Mouse (Mus musculus) left cerebral cortex, postnatal 4 days (tissue): Measurements from ENCODE around the gene Tyrobp. TPM values are rescaled to one million over a fixed set of nuclear protein-coding genes. Genes with fewer than 3 reads are reported as not detected.

Source experiments
- DNase-seq: peaks from one replicate; pipeline ENCODE4 v3.0.0-alpha.2; 2022
- intact Hi-C: fragments of 180-260 bp; cut with DNase I; formaldehyde crosslinking; loops from one replicate; pipeline ENCODE4 v1.15.1; 2025
- total RNA-seq, 2 experiments: library from RNA; stranded (reverse); gene quantifications; 2 replicates each; pipeline ENCODE4 v1.2.3; 2021

The Tyrobp gene
- total RNA-seq, 2 experiments from 2014 or later, result 10.4 to 11.0 TPM

DNA sequence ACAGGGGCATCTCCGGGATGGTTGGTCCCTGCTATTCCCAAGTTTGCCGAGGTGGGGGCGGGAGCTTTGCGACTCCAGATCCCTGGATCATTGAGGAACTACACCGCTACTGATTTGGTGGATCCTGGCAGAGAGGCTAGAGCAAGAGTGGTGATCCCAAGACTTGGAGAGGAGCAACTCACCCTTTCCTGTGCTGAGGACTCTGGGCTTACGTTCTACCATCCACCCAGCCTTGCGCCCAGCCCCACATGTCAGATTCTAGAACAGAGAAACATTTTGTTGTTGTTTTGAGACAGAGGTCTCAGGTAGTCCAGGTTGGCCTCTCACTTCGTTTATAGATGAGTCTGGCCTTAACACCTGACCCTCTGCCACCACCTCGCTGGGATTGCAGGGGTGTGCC is 9.0 kb downstream of the Tyrobp start:
- intact Hi-C loops, result loop anchor here (10.0 kb wide), 1 partner anchor 48 kb away; no protein-coding TSS in a partner anchor
- no peak for DNase-seq

DNA sequence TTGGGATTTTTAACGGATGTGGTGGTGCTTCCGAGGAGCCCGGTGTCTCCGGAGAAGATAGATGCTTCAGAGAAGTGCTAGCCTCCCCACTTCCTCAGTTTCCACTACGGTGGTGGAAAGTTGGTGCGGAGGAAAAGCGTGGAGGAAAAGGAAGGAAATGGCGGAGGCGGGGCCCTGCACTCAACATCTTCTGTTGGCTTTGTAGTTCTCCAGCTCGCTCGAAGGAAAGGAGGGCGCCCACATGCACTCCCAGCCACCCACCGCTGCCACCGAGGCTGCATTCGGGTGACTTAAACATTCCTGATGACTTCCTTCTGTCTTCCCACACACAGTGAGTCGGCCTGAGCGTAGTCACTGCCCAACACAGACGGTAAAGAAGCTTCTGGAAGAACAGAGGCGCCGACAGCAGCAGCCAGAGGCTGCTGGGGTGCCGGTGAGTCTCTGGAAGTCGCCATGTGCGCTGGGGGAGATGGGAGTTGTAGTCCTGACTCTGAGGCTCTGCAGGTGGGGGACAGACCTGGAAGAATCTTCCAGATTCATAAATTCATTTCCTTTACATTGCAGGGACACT is 9.6 kb downstream of the Tyrobp start:
- intact Hi-C loops, result loop anchor here (10.0 kb wide), 1 partner anchor 48 kb away; no protein-coding TSS in a partner anchor

DNA sequence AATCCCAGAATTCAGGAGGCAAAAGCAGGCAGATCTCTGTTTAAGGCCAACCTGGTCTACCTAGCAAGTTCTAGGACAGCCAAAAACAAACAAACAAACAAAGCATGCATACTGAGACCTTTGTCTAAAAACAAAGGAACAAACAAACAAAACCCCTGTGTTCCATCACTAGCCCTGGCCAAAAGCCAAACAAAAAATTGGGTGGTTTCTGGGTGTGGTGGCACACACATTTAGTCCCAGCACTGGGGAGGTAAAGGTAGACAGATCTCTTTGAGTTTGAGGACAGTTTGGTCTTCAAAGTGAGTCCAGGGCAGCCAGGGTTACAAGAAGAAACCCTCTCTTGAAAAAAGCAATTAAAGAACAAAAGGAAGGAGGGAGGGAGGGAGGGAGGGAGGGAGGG is 15.8 kb downstream of the Tyrobp start:
- DNase-seq, result no peak
- intact Hi-C loops, result loop anchor here (10.0 kb wide), 1 partner anchor 55 kb away; no protein-coding TSS in a partner anchor

More for the DNA sequence above, 9.6 kb downstream of the Tyrobp start:
- DNase-seq, result no peak

DNA sequence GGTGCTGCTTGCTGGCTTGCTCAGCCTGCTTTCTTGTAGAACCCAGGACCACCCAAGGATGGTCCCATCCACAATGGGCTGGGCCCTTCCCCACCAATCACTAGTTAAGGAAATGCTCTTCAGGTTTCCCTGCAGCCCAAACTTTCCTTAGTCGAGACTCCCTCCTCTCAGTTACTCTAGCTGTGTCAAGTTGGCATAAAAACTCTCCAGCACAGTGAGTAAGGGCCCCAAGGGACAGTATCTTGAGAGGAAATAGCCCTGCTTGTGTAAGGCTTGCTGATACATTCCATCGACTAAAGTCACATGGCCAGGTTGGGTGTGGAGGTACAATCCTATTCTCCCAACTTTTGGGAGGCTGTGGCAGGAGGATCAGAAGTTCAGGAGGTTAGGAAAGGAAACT is 16.6 kb downstream of the Tyrobp start:
- intact Hi-C loops, result loop anchor here (5.0 kb wide), 1 partner anchor 93 kb away; no protein-coding TSS in a partner anchor
- no peak for DNase-seq

DNA sequence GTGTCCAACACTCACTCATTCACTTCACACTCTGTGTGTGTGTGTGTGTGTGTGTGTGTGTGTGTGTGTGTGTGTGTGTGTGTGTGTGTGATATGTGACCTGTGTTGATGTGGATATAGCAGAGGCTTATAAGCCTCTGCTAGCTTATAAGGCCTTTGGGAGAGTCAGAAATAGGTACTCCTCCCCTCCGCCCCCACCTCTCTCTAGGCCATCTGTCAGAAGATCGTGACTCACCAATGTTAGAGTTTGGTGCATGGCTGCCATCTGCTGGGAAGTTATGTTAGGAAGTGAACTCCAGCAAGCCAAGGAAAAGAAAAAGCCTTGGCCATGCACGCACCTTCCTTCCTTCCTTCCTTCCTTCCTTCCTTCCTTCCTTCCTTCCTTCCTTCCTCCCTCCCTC is 18.2 kb downstream of the Tyrobp start:
- intact Hi-C loops, result loop anchor here (5.0 kb wide), 1 partner anchor 94 kb away; no protein-coding TSS in a partner anchor
- DNase-seq, result peak; percentile 87

DNA sequence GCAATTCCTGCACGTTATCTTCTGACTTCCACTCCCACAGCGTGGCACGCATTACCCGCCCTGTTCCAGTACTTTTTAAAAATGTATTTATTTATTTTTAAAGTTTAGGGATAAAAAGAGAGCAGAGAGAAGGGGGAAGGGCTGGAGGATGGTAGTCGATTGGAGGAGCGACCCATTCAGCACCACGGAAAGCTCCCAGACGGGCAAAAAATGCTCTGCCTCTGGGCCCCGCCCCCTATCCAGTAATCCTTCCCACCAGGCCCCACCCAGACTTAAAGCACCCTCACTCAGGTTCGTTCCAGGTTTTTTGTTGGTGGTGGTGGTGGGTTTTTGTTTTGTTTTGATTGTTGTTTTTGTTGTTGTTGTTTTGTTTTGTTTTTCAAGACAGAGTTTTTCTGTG is 20.7 kb downstream of the Tyrobp start:
- intact Hi-C loops, result loop anchor here (5.0 kb wide), 1 partner anchor 97 kb away; no protein-coding TSS in a partner anchor
- no peak for DNase-seq

DNA sequence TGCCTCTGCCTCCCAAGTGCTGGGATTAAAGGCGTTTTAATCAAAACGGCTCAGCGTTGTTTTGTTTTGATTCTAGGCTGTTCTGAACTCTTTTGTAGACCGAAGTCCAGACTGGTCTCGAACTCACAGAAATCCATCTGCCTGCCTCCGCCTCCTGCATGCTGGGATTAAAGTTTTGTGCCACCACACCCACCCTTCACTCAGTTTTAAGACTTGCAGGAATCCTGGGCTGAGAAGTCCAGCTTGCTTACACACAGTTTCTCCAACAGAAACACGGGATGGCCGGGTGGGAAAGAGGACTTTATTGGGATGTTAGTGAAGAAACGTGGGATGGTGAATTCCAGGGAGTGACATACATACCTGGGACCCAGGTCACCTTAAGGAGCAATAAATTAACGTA is 21.1 kb downstream of the Tyrobp start:
- no peak for DNase-seq
- intact Hi-C loops, result loop anchor here (5.0 kb wide), 1 partner anchor 97 kb away; no protein-coding TSS in a partner anchor

DNA sequence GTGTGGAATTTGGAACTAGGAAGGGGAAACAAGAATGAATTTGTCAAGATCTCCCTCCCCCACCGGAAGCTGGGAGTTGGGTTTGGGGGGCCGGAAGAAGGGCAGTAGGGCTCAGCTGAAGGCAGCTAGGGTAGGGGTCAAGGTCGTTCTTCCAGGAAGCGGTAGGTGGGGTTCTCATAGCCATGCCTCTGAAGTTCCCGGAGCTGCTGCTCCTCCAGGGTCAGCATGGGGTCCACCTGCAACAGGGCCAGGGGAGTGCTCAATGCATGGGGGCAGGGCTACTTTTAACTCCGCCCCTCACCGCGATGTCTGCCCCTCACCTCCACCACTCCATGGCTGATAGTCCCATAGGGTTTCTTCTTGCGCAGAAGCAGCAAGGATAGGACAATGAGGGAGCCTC is 21.6 kb downstream of the Tyrobp start:
- intact Hi-C loops, result no loop called here
- no peak for DNase-seq

DNA sequence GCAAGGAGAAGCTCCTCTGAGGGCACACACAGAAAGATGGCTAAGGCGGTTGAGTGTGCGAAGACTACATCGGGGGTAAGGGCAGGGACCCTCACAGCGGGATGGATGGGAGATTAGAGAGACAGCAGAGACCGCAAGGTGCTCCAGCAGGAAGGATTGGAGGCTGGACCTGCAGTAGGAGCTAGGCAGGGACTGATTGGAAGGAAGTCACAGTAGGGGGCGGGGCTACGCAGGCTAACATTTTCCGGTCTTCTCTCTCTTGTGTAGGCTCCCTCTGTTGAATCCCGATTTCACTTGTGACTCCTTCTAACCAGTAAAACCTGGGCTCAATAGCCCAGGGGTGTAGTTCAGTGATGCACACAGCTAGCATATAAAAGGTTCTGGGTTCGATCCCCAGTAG is 23.3 kb downstream of the Tyrobp start:
- intact Hi-C loops, result no loop called here
- no peak for DNase-seq

DNA sequence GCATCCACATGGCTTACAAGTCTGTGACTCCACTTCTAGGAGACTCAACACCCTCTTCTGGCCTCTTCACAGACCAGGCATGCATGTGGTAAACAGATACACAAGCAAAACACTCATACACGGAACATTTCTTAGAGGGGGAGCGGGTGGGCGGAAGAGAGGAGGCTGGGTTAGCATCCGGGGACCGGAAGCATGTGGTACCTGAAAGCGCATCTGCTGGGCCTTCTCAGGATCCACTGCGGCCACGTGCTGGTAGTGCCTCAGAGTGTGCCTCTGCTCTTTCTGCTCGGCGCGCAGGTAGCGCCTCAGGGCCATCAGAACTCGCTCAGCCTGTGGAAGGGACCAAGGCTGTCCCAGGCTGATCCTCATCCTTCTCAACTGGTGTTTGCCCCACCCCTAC is 26.2 kb downstream of the Tyrobp start:
- no peak for DNase-seq
- intact Hi-C loops, result loop anchor here (5.0 kb wide), 1 partner anchor 38 kb away; no protein-coding TSS in a partner anchor

DNA sequence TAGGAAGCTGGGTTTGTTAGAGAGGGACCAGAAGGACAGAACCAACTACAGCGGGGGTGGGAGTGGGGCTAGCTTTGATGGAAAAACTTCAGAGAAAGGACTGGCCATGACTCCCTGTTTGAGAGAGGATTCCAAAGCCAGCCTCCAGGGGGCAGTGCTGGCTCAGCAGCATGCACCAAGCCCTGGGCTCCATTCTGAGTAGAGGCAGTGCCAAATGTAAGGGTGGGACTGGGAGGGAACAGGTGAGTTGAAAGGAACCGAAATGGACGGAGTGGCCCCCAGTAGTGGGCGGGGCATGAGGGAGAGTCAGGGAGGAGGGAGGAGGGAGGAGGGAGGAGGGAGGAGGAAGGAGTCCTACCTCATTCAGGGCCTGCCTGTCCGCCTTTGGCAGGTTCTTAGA is 27.1 kb downstream of the Tyrobp start:
- intact Hi-C loops, result loop anchor here (5.0 kb wide), 1 partner anchor 37 kb away; no protein-coding TSS in a partner anchor
- peak; percentile 73 for DNase-seq

DNA sequence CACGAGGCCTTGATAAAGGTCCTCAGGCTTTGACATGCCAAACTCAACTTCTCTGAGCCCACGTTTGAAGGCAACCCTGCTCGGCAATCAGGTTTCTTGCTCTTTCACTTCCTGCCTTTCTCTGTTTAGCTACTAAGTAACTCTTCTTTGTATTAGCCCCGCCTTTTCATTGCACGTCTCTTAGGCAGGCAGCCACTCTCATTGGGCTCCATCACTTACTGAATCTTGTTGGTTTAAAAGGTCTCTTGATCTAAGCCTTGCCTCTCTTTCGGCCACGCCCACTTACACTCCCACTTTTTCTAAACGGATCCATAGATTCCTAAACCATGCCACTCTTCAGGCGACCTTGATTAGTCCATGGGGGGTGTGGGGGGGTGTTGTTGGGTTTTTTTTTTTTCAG is 30.1 kb downstream of the Tyrobp start:
- intact Hi-C loops, result loop anchor here (5.0 kb wide), 1 partner anchor 34 kb away; no protein-coding TSS in a partner anchor
- no peak for DNase-seq

DNA sequence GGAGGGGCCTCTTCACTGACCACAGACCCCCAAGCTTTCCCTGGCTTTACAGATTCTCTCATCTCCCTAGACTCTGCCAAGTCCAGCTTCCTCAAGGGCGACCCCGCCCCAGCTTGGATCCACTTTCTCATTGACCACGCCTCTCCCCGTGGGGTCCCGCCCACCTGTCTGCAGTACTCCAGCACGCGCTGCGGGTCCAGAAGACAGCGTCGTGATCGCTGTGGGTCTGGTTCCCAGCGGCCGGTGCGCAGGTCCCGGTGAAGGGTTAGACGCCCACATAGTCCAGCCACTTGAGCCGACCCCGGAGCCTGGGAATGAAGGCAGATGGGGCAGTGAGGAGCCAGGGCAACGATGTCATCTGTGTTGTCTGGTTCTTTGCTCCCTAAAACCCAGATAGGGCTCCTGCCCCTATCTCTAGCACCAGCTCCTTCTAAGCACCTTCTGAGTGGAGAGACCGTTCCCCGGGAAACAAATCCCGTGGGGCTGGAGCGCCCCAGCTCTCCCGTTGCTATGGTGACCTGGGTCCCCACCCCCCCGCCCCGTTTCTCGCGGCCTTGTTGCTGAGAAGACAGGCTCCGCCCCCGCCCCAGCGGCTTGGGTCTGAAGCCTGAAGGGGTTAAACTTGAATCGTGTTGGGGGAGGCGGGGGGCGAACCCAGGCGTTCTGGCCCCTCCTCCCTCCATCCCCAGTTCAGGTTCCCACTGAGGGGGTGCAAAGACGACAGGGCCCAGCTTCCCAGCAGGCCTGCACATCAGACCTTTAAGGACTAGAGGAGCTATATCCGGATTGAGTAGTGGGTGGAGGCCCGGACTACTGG is 30.8 kb downstream of the Tyrobp start:
- DNase-seq, result peak; percentile 78
- intact Hi-C loops, result loop anchor here (5.0 kb wide), 1 partner anchor 33 kb away; no protein-coding TSS in a partner anchor

DNA sequence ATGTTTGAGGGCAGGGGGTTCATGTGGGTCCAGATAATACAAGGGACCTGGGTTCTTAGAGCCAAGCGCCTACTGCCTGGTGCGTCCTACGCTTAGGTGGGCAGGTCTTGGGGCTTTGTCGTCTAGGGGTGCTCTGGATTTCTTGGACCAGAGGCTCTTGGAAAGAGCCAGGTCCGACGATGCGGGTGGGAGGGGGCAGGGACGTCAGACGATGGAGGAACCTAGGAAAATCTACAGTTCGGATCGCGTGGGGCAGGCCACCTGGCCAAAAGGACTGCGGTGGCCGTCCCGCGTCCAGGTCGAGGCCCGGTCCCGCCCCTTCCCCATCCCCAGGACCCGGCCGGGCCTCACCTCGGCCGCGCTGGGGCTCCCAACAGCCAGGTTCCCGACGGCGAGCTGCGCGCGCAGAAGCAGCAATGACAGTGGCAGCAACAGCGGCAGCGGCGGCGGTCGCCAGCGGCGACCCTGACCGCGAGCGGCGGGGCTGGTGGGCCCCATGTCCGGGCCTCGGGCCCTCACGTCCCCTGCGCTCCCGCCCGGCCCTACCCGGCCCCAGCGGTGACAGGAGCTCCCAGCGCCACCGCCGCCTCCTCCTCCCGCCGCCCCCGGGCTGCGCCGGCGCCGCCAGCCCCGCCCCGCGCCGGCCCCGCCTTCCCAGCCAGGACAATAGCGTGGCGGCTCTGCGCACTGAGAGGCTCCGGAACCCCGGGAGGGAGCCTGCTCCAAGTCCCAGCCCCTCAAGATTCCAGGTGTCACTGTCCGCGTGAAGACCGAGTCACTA is 31.6 kb downstream of the Tyrobp start, which contains the start of gene Aplp1:
Gene Aplp1 (minus strand): TSS at position 565 of the 781 bp plus-strand sequence.
- intact Hi-C loops, result loop anchor here (5.0 kb wide), 1 partner anchor 32 kb away; no protein-coding TSS in a partner anchor
- peak; percentile 74 for DNase-seq

DNA sequence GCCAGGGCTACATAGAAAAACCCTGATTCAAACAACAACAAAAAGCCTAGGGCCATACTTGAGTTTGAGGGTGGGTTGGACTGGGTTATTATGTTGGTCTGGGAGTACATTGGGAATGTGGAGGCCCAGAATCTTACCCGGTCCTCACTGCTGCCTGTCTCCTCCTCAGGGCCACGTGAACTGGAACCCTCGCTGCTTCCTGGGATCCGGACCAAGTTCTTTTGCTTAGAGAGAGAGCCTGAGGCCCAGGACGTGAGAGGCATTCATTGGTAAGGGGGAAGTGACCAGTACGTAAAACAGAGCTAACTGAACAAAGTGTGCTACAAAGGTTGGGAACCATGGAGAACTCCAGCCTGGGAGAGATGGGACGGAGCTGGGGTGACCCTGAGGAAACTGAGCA is 36.7 kb downstream of the Tyrobp start:
- intact Hi-C loops, result no loop called here
- DNase-seq, result no peak

DNA sequence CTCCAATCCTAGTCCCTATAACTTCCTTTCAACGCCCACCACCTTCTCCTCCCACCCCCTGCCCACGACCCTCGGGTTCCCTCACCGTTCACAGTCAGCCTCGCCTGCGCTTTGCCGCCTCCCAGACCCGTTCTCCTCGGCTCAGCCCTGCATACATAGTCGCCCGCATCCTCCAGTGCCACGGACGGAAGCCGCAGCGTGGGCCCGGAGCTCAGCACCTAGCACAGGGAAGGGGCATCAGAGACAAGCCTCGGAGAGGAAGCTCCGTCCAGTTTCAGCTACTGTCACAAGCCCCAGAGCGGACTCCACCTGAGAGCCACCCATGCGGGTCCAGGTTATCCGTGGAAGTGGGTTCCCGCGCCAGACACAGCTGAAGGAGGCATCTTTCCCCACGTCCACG is 39.8 kb downstream of the Tyrobp start:
- intact Hi-C loops, result no loop called here
- no peak for DNase-seq

DNA sequence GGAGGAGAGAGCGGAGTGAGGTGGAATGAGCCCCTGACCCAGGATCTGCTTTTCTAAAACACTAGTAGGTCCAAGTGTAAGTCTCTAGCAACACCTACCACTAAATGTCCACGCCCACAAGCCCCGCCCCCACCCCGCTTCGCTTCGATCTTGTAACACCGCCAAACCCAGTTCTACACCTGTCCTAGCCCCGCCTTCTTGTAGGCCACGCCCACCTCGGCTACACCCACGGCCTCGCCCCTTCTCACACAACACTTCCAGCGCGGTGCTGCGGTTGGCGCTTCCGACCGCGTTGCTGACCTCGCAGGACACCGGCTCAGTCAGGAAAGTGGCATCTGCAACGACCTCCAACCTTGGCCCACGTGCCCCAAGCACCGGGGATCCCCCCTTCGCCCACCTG is 40.2 kb downstream of the Tyrobp start:
- intact Hi-C loops, result no loop called here
- no peak for DNase-seq

DNA sequence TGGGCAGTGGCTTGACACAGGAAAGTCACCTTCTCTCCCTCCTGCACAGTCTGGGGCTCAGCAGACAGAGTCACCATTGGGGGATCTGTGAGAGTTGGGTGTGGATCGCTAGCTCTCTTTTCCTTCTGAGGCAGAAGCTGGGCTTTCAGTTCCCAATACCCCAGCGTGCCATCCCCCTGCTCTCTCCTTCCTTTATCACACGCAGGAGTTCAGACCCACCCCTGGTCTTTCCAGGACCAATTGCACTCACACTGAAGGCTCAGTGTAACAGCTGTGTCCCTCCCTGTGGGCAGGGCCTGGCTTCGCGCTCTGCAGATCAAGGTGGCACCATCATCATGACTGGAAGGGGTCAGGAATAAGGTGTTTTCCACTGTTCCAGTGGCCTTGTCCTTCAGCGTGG is 40.7 kb downstream of the Tyrobp start:
- intact Hi-C loops, result no loop called here
- no peak for DNase-seq

DNA sequence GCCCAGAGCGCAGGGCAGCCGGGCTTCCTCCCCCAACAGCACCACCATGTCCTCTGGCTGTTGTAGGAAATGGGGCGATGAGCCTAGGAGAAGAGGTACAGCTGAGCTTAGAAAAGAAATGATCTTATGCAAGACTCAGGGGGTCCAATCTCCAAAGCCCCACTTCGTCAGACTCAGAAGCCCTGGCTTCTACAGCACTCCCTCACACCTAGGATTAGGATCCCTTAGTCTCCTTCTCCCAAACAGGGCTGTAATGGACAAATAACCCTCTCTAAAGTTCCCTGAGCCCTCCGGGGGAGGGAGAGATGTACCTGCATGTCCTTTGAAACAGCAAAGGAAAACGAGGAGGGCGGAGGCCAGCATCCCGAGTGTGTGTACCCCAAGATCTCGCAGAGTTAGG is 42.9 kb downstream of the Tyrobp start:
- DNase-seq, result no peak
- intact Hi-C loops, result no loop called here

DNA sequence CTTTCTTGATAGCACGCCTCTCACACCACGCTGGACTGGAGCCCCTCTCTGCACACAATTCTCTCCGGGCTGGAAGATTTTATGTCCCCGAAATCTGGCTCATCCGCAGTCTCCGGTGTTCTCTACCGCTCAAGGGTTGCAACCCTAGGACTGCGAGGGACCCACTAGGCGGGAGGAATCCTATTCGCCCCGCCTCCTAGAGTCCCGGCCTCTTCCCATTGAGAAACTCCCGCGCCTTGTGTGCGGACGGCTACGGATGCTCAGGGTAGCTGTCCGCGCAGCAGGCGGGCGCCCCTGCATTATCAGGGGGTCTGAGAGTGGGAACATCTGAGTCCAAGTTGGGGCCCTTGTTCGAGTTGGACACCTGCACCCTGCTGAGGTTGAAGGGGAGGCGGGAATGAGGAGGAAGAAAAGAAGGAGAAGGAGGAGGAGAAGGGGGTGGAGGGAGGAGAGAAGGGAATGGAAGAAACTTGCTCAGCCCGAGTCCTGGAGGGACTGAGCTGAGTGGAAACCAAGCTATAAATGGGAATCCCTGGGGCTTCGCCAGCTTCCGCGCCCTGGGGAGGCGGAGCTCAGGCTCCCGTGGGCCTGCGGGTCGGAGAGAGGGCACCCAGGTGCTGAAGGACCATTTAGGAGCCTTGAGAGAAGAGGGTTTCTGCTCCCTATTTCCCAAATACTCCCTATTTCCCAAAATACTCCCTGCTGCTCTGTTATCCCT is 43.5 kb downstream of the Tyrobp start:
- DNase-seq, result no peak
- intact Hi-C loops, result no loop called here
